Mouse (Mus musculus) forebrain, embryonic 14.5 days (tissue): ENCODE data around the gene Adamtsl4. TPM values are rescaled to one million over a fixed set of nuclear protein-coding genes. Genes with fewer than 3 reads are reported as not detected.

Experiments used
- ATAC-seq: fragments of 200-750 bp; cut with Nextera tagmentation; 2 replicates; pipeline ENCODE4 v1.8.0; 2017; ENCODE audit warnings: mild to moderate bottlenecking, moderate library complexity
- DNase-seq: peaks from one replicate; pipeline ENCODE4 v3.0.0-alpha.2; 2015; ENCODE audit warnings: low spot score
- H3K27ac ChIP-seq: fragments of 300-500 bp; sonication (generic); 2 replicates; pipeline ENCODE4 v1.5.1; 2014; ENCODE audit warnings: low read depth, mild to moderate bottlenecking, control low read depth, low read length, moderate library complexity
- H3K27me3 ChIP-seq: fragments of 300-500 bp; sonication (generic); replicated peaks from 2 replicates; pipeline ENCODE4 v1.6.1; 2014; ENCODE audit warnings: low read length, control low read depth, mixed read lengths; ENCODE audit not compliant: control insufficient read depth, insufficient read depth
- H3K36me3 ChIP-seq: fragments of 300-500 bp; sonication (generic); 2 replicates; pipeline ENCODE4 v1.6.1; 2014; ENCODE audit warnings: low read length, control low read depth; ENCODE audit not compliant: control insufficient read depth, insufficient read depth
- H3K4me1 ChIP-seq: fragments of 300-500 bp; sonication (generic); 2 replicates; pipeline ENCODE4 v1.6.1; 2014; ENCODE audit warnings: antibody characterized with exemption, low read length, control low read depth; ENCODE audit not compliant: control insufficient read depth, insufficient read depth
- H3K4me2 ChIP-seq: fragments of 300-500 bp; sonication (generic); 2 replicates; pipeline ENCODE4 v1.6.1; 2014; ENCODE audit warnings: mild to moderate bottlenecking, control low read depth, low read length
- H3K4me3 ChIP-seq: fragments of 300-500 bp; sonication (generic); 2 replicates; pipeline ENCODE4 v1.5.1; 2014; ENCODE audit warnings: low read depth, low read length, control low read depth
- H3K9ac ChIP-seq: fragments of 300-500 bp; sonication (generic); 2 replicates; pipeline ENCODE4 v1.6.1; 2014; ENCODE audit warnings: mild to moderate bottlenecking, low read length, control low read depth, moderate library complexity
- H3K9me3 ChIP-seq: fragments of 300-500 bp; sonication (generic); replicated peaks from 2 replicates; pipeline ENCODE4 v1.6.1; 2016; ENCODE audit warnings: low read length, control low read depth, mixed read lengths; ENCODE audit not compliant: control insufficient read depth
- WGBS: fragments of 180-500 bp; shearing (Covaris S2); extraction: QIAGEN DNeasy Blood & Tissue Kit; methylation state at CpG from one replicate; pipeline ENCODE4 v1.1.7; 2014; 5-methylcytosine and 5-hydroxymethylcytosine counted together
- microRNA-seq: library from miRNA; unstranded; fragments of <30 nt; microRNA quantifications from one replicate; pipeline ENCODE4, GENCODE M21; 2016
- polyA plus RNA-seq: library from polyadenylated mRNA; unstranded; fragments of >200 nt; fragmentation: Nextera tagmentation; extraction: Ambion mirVana; gene quantifications from 2 replicates; pipeline ENCODE4 v1.2.1, GENCODE M21; 2014

Gene Adamtsl4
- polyA plus RNA-seq, 1 experiment from 2014 or later, result 0.13 TPM

- 89% methylated on average over 3 of the region's 3 CpGs for WGBS
- Histone ChIP-seq H3K27me3 (no peaks in the 10 kb centered on the region), H3K36me3 (peaks cover 90% of the 10 kb centered on the region), H3K4me2 (no peak overlapping the region), H3K4me1 (peaks cover 5% of the 10 kb centered on the region), H3K9ac (no peak overlapping the region), H3K4me3 (no peak overlapping the region), H3K27ac (no peak overlapping the region), H3K9me3 (no peaks in the 10 kb centered on the region)
- no peak for DNase-seq
- ATAC-seq, result no peak
These were observed 56.9 kb downstream of the Adamtsl4 start for GRCm38 (mm10) chr3:95630856-95631255.

DNA sequence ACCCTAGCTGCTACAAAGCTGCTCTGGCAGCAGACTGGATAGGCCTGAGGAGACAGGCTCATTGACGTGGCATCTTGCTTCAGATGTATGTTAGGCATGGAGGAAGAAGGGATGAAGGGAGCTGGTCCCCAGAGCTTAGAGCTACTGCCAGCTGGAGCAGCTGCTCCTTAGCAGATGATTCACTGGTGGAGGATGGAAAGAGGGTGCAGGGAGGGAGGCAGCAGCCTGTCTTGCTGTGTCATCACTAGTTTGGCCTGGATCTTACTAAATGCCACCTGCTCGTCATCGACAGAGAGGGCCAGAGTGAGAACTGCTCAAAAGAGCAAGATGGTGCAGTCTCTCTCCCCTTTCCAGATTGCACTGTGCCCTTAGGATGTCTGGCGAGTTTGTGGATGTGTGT is 58.0 kb downstream of the Adamtsl4 start:
- H3K4me2 ChIP-seq, result no peak overlapping the region
- no peak overlapping the region for H3K9ac ChIP-seq

DNA sequence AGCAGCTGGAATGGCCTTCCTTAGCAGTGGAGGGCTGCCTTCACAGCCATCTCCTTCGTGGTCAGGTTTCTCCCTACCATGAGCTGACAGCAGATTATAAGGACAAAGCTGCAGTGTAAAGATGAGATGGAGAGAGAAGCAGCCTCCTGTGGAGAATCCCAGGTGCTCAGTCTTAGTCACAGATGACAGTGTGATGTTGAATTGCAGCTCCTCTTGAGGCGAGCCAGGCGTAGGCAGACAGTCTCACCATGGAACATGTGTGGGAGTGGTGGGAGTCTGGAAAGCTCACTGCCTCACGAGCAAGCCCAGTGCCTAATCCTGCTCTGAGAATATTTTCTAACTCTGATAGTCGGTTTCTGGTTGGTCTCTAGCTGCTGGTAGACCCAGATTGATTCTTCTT is 60.0 kb downstream of the Adamtsl4 start:
- Histone ChIP-seq H3K9me3 (no peaks in the 10 kb centered on the region), H3K9ac (no peak overlapping the region; the same call in 1 of the 2 replicates), H3K4me3 (no peak overlapping the region), H3K27ac (no peak overlapping the region), H3K4me2 (no peak overlapping the region), H3K36me3 (peaks cover 60% of the 10 kb centered on the region), H3K4me1 (peaks cover 7% of the 10 kb centered on the region), H3K27me3 (no peaks in the 10 kb centered on the region)
- DNase-seq, result no peak
- no peak for ATAC-seq
- 91% methylated on average over 5 of the region's 5 CpGs for WGBS

More for the DNA sequence above, 58.0 kb downstream of the Adamtsl4 start:
- H3K36me3 ChIP-seq, result peaks cover 79% of the 10 kb centered on the region
- WGBS, result 83% methylated on average over 4 of the region's 4 CpGs
- ATAC-seq, result no peak
- H3K4me1 ChIP-seq, result peaks cover 7% of the 10 kb centered on the region
- H3K4me3 ChIP-seq, result no peak overlapping the region
- peak; percentile 43 for DNase-seq
- H3K9me3 ChIP-seq, result no peaks in the 10 kb centered on the region
- no peaks in the 10 kb centered on the region for H3K27me3 ChIP-seq
- no peak overlapping the region for H3K27ac ChIP-seq

Small RNA genes within 50 kb of the gene (microRNA-seq; reads per million reads assigned to microRNA genes)
- gene Mir7014, result not detected

Other genes with a start within 250 kb of the Adamtsl4 start
- gene Ctsk, start 188.7 kb downstream of the Adamtsl4 start, polyA plus RNA-seq, result 7.4 and 7.5 TPM in 2 replicates
- 14.4 and 14.8 TPM in 2 replicates for gene Ctss, start 161.1 kb downstream of the Adamtsl4 start, polyA plus RNA-seq
- not detected in 2 replicates for gene Hormad1, start 128.2 kb downstream of the Adamtsl4 start, polyA plus RNA-seq
- gene Golph3l, start 99.0 kb downstream of the Adamtsl4 start, polyA plus RNA-seq, result 40.7 and 43.5 TPM in 2 replicates
- 97.2 and 106 TPM in 2 replicates for gene Ensa, start 62.9 kb downstream of the Adamtsl4 start, polyA plus RNA-seq
- gene Mcl1, start 29.1 kb downstream of the Adamtsl4 start, polyA plus RNA-seq, result 50.3 and 50.8 TPM in 2 replicates
- gene Ecm1, start 51.7 kb upstream of the Adamtsl4 start, polyA plus RNA-seq, result 6.6 and 9.0 TPM in 2 replicates
- gene Tars2, start 72.3 kb upstream of the Adamtsl4 start, polyA plus RNA-seq, result 46.6 and 50.7 TPM in 2 replicates
- gene Rprd2, start 130.9 kb upstream of the Adamtsl4 start, polyA plus RNA-seq, result 14.3 and 18.4 TPM in 2 replicates
- 40.7 and 47.4 TPM in 2 replicates for gene Prpf3, start 168.0 kb upstream of the Adamtsl4 start, polyA plus RNA-seq
- gene Mrps21, start 183.6 kb upstream of the Adamtsl4 start, polyA plus RNA-seq, result 280 and 333 TPM in 2 replicates
- 2.7 and 2.8 TPM in 2 replicates for gene Ciart, start 194.3 kb upstream of the Adamtsl4 start, polyA plus RNA-seq
- 13.1 and 15.4 TPM in 2 replicates for gene BC028528, start 204.1 kb upstream of the Adamtsl4 start, polyA plus RNA-seq
- 48.8 and 51.7 TPM in 2 replicates for gene Aph1a, start 206.1 kb upstream of the Adamtsl4 start, polyA plus RNA-seq
- 15.5 and 19.9 TPM in 2 replicates for gene Car14, start 216.8 kb upstream of the Adamtsl4 start, polyA plus RNA-seq
- 49.1 and 50.0 TPM in 2 replicates for gene Anp32e, start 241.3 kb upstream of the Adamtsl4 start, polyA plus RNA-seq